Mouse (Mus musculus) ES-Bruce4 (cell line): ENCODE data around the gene Adssl1.

Experiments
- CTCF ChIP-seq: IDR thresholded peaks from one replicate; pipeline ENCODE4 v1.8.1; 2011; ENCODE audit warnings: low read depth, low read length
- EP300 ChIP-seq: IDR thresholded peaks from 2 replicates; pipeline ENCODE4 v1.6.1; 2011; ENCODE audit warnings: low read depth, low read length; ENCODE audit not compliant: insufficient read depth
- POLR2A ChIP-seq: IDR thresholded peaks from one replicate; pipeline ENCODE4 v1.8.1; 2011; ENCODE audit warnings: low read length; ENCODE audit not compliant: insufficient read depth

GRCm38 (mm10) chr12:112631472-112631871, 11.6 kb downstream of the Adssl1 start:
- TF ChIP-seq CTCF (no peak), EP300 (no peak), POLR2A (no peak)
